Mouse (Mus musculus) G1E (cell line): ENCODE measurements around the gene Prkcsh.

ENCODE experiments used
- CTCF ChIP-seq: IDR thresholded peaks from 2 replicates; pipeline ENCODE4 v1.5.1; 2012; ENCODE audit warnings: low read depth, low read length, inconsistent platforms, mixed read lengths
- GATA1 ChIP-seq: IDR thresholded peaks from 2 replicates; pipeline ENCODE4 v1.6.1; 2012; ENCODE audit warnings: borderline replicate concordance, low read length, inconsistent platforms, mixed read lengths
- TAL1 ChIP-seq: conservative IDR thresholded peaks from 2 replicates; pipeline ENCODE4 v1.6.1; 2012; ENCODE audit warnings: low read depth, low read length, inconsistent platforms, mixed read lengths

DNA sequence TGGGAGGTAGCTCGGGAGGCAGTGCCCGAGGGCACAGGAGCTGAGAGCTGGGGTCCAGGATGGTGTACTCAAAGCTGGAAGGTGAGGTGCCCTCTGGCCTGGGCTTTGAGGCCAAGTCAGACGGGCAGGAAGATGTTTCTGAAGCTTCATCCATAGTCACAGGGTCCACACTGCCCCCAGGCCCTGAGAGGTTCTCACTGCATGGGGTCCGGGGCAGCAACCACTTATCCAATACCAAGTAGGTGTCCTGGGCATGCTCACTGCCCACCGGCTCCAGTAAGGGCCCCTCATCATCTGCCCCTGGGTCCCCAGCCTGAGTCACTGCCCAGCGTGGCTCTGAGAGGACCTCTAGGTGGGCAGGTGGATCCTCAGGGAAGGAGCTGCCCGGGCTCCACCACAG is 43.4 kb upstream of the Prkcsh start:
- TF ChIP-seq CTCF (no peak), TAL1 (no peak), GATA1 (no peak)
